In genomic region chr12:90624856-90625255, GRCm38 (mm10) we compare ENCODE assay signal across 11 mouse cellular contexts.
DNase-seq lines count a peak whose midpoint lies in the region; ATAC-seq lines count a peak whose summit lies in the region.
"Had no signal": no experiment of that assay in that cellular context is flagged by ENCODE, and none has a peak within 500 bp of the region (broad histone marks: within the 10 kb centered on the region; RNA-seq: fewer than 3 reads in every experiment).

No protein-coding gene starts in this region.

- peak; percentile 21 for DNase-seq in cerebellum, adult 11 months
- peak; percentile 9 to 18 for DNase-seq in kidney, postnatal 4 days
- DNase-seq in kidney, adult 18-20 months = no peak
- DNase-seq in testis, postnatal 10 days (ENCODE audit: low spot score) = peak; percentile 63
- DNase-seq in testis, postnatal 14 days (ENCODE audit: low spot score) = no peak
- no peak for DNase-seq in embryo, embryonic 9.5 days (ENCODE audit: extremely low spot score)
- no peak for DNase-seq in adrenal gland, adult (ENCODE audit: inconsistent age in 2 of 2, low spot score in 1 of 2)
- DNase-seq: heart, postnatal 4 days; layer of hippocampus, adult 9-11 months; thymus, postnatal 36 days had no signal

- ATAC-seq in cerebellum, adult (ENCODE audit: insufficient number of reproducible peaks, low FRiP score, low TSS enrichment) = no peak

Comparison
In these comparisons a context has a peak if more than half of its experiments do, and no peak if none do; other contexts are left out.
1. DNase-seq: peak in cerebellum, adult 11 months (single experiment), kidney, postnatal 4 days (2 of 2) and testis, postnatal 10 days (single experiment); none in kidney, adult 18-20 months (single experiment), testis, postnatal 14 days (single experiment), embryo, embryonic 9.5 days (single experiment) and adrenal gland, adult (0 of 2).